Mouse (Mus musculus) limb, embryonic 11.5 days (tissue): ENCODE measurements around the gene Ccl26. TPM values are rescaled to one million over a fixed set of nuclear protein-coding genes. Genes with fewer than 3 reads are reported as not detected.

Source experiments
- ATAC-seq: fragments of 200-750 bp; cut with Nextera tagmentation; 2 replicates; pipeline ENCODE4 v1.8.0; 2017; ENCODE audit warnings: low read depth; ENCODE audit not compliant: insufficient number of reproducible peaks, low FRiP score, low TSS enrichment
- DNase-seq: peaks from one replicate; pipeline ENCODE4 v3.0.0-alpha.2; 2015; ENCODE audit warnings: low spot score
- H3K27ac ChIP-seq: fragments of 300-500 bp; sonication (generic); replicated peaks from 2 replicates; pipeline ENCODE4 v1.5.1; 2014; ENCODE audit warnings: low read depth, mild to moderate bottlenecking, low read length
- H3K27me3 ChIP-seq: fragments of 300-500 bp; sonication (generic); 2 replicates; pipeline ENCODE4 v1.6.1; 2014; ENCODE audit warnings: mild to moderate bottlenecking, low read length, mixed read lengths; ENCODE audit not compliant: control insufficient read depth, insufficient read depth
- H3K36me3 ChIP-seq: fragments of 300-500 bp; sonication (generic); 2 replicates; pipeline ENCODE4 v1.6.1; 2014; ENCODE audit warnings: mild to moderate bottlenecking, low read length, moderate library complexity, mixed read lengths; ENCODE audit not compliant: control insufficient read depth, insufficient read depth
- H3K4me1 ChIP-seq: fragments of 300-500 bp; sonication (generic); 2 replicates; pipeline ENCODE4 v1.6.1; 2014; ENCODE audit warnings: low read length, mixed read lengths; ENCODE audit not compliant: control insufficient read depth, insufficient read depth
- H3K4me2 ChIP-seq: fragments of 300-500 bp; sonication (generic); 2 replicates; pipeline ENCODE4 v1.6.1; 2014; ENCODE audit warnings: low read depth, mild to moderate bottlenecking, moderate library complexity; ENCODE audit not compliant: severe bottlenecking
- H3K4me3 ChIP-seq: fragments of 300-500 bp; sonication (generic); 2 replicates; pipeline ENCODE4 v1.5.1; 2014; ENCODE audit warnings: low read depth, low read length
- H3K9ac ChIP-seq: fragments of 300-500 bp; sonication (generic); 2 replicates; pipeline ENCODE4 v1.6.1; 2014; ENCODE audit warnings: mild to moderate bottlenecking, low read length
- H3K9me3 ChIP-seq: fragments of 300-500 bp; sonication (generic); 2 replicates; pipeline ENCODE4 v1.6.1; 2016; ENCODE audit warnings: low read length; ENCODE audit not compliant: control insufficient read depth
- WGBS: fragments of 180-500 bp; shearing (Covaris S2); extraction: QIAGEN DNeasy Blood & Tissue Kit; methylation state at CpG from one replicate; pipeline ENCODE4 v1.1.7; 2014; 5-methylcytosine and 5-hydroxymethylcytosine counted together
- polyA plus RNA-seq: library from polyadenylated mRNA; unstranded; fragments of >200 nt; fragmentation: Nextera tagmentation; extraction: Ambion mirVana; gene quantifications from 2 replicates; pipeline ENCODE4 v1.2.1, GENCODE M21; 2014

The Ccl26 gene
- polyA plus RNA-seq, 1 experiment from 2014 or later, result not detected

GRCm38 (mm10) chr5:135517348-135517883 is 46.0 kb downstream of the Ccl26 start:
- no peaks in the 10 kb centered on the region for H3K9me3 ChIP-seq
- H3K27me3 ChIP-seq, result no peaks in the 10 kb centered on the region
- WGBS, result 91% methylated on average over 5 of the region's 5 CpGs
- H3K4me1 ChIP-seq, result no peaks in the 10 kb centered on the region
- no peak overlapping the region for H3K4me3 ChIP-seq
- peaks cover 3% of the 10 kb centered on the region; the same call in 1 of the 2 replicates for H3K36me3 ChIP-seq
- DNase-seq (no peak), ATAC-seq (no peak)
- H3K9ac ChIP-seq, result no peak overlapping the region
- no peak overlapping the region for H3K4me2 ChIP-seq
- H3K27ac ChIP-seq, result no peak overlapping the region

- no peaks in the 10 kb centered on the region for H3K27me3 ChIP-seq
- H3K9me3 ChIP-seq, result no peaks in the 10 kb centered on the region
- H3K36me3 ChIP-seq, result peaks cover 3% of the 10 kb centered on the region; the same call in 1 of the 2 replicates
- no peak overlapping the region for H3K4me3 ChIP-seq
- H3K4me1 ChIP-seq, result no peaks in the 10 kb centered on the region
- 64% methylated on average over 4 of the region's 4 CpGs for WGBS
- DNase-seq (no peak), ATAC-seq (no peak)
- no peak overlapping the region for H3K27ac ChIP-seq
- H3K4me2 ChIP-seq, result no peak overlapping the region
- no peak overlapping the region for H3K9ac ChIP-seq
These were observed 50.2 kb downstream of the Ccl26 start for GRCm38 (mm10) chr5:135513131-135513530.

- Histone ChIP-seq H3K4me3 (no peak overlapping the region), H3K4me2 (no peak overlapping the region), H3K36me3 (peaks cover 3% of the 10 kb centered on the region; the same call in 1 of the 2 replicates), H3K4me1 (no peaks in the 10 kb centered on the region), H3K9ac (no peak overlapping the region), H3K9me3 (no peaks in the 10 kb centered on the region), H3K27me3 (no peaks in the 10 kb centered on the region), H3K27ac (no peak overlapping the region)
- ATAC-seq (no peak), DNase-seq (no peak)
- WGBS, result 59% methylated on average over 5 of the region's 5 CpGs
These were observed 52.3 kb downstream of the Ccl26 start for GRCm38 (mm10) chr5:135511105-135511504.

Other genes with a start within 250 kb of the Ccl26 start
- 0.12 and 0.20 TPM in 2 replicates for gene Fkbp6, start 213.5 kb downstream of the Ccl26 start, polyA plus RNA-seq
- gene Trim50, start 210.3 kb downstream of the Ccl26 start, polyA plus RNA-seq, result not detected in 2 replicates
- 31.5 and 36.1 TPM in 2 replicates for gene Nsun5, start 193.6 kb downstream of the Ccl26 start, polyA plus RNA-seq
- 21.4 and 21.8 TPM in 2 replicates for gene Pom121, start 169.0 kb downstream of the Ccl26 start, polyA plus RNA-seq
- gene Hip1, start 18.4 kb downstream of the Ccl26 start, polyA plus RNA-seq, result 35.2 and 39.4 TPM in 2 replicates
- gene Ccl24, start 9.5 kb upstream of the Ccl26 start, polyA plus RNA-seq, result 0.37 and 1.3 TPM in 2 replicates
- 55.3 and 56.6 TPM in 2 replicates for gene Rhbdd2, start 69.0 kb upstream of the Ccl26 start, polyA plus RNA-seq
- gene Por, start 106.5 kb upstream of the Ccl26 start, polyA plus RNA-seq, result 111 and 121 TPM in 2 replicates
- gene Tmem120a, start 180.9 kb upstream of the Ccl26 start, polyA plus RNA-seq, result 43.6 and 49.5 TPM in 2 replicates
- 0.40 TPM in 1 of 2 replicates, not detected in the other for gene Styxl1, start 214.8 kb upstream of the Ccl26 start, polyA plus RNA-seq
- 550 and 569 TPM in 2 replicates for gene Mdh2, start 214.9 kb upstream of the Ccl26 start, polyA plus RNA-seq
- not detected in 2 replicates for gene Srrm3, start 243.3 kb upstream of the Ccl26 start, polyA plus RNA-seq